Comparison of ENCODE assay signal across 17 mouse cellular contexts in genomic region chr3:94851731-94852130, GRCm38 (mm10). TPM values are rescaled to one million over a fixed set of nuclear protein-coding genes. Genes with fewer than 3 reads are reported as not detected.
DNase-seq lines count a peak whose midpoint lies in the region; ATAC-seq lines count a peak whose summit lies in the region.
"Had no signal": no experiment of that assay in that cellular context is flagged by ENCODE, and none has a peak within 500 bp of the region (broad histone marks: within the 10 kb centered on the region; RNA-seq: fewer than 3 reads in every experiment).

No protein-coding gene starts in this region.

- no peak overlapping the region for H3K4me2 ChIP-seq in heart, embryonic 15.5 days
- no peak overlapping the region for H3K4me2 ChIP-seq in neural tube, embryonic 15.5 days
- H3K4me2 ChIP-seq: forebrain, embryonic 12.5 days; heart, embryonic 11.5 days; neural tube, embryonic 12.5 days had no signal

- ATAC-seq in heart, embryonic 15.5 days (replicated peaks; ENCODE audit: insufficient number of reproducible peaks, insufficient read depth, low FRiP score, low read depth), result no peak
- ATAC-seq in hematopoietic stem cell, adult 5-6 weeks (replicated peaks in 1 of 2; ENCODE audit: insufficient read depth in 1 of 2, low FRiP score in 2 of 2, low TSS enrichment in 1 of 2, low read depth in 1 of 2, poor library complexity in 2 of 2, severe bottlenecking in 2 of 2), result peak; percentile 98 to 99
- no peak for ATAC-seq in neural tube, embryonic 15.5 days (ENCODE audit: low FRiP score)

- H3K9me3 ChIP-seq in heart, embryonic 15.5 days (replicated peaks), result no peaks in the 10 kb centered on the region
- H3K9me3 ChIP-seq in heart, embryonic 10.5 days, result no peaks in the 10 kb centered on the region
- H3K9me3 ChIP-seq in neural tube, embryonic 15.5 days (replicated peaks), result no peaks in the 10 kb centered on the region
- H3K9me3 ChIP-seq: forebrain, embryonic 12.5 days; limb, embryonic 10.5 days; neural tube, embryonic 12.5 days had no signal

- no peak overlapping the region for H3K27ac ChIP-seq in heart, embryonic 15.5 days
- H3K27ac ChIP-seq in heart, embryonic 10.5 days, result no peak overlapping the region
- H3K27ac ChIP-seq in neural tube, embryonic 15.5 days (replicated peaks), result no peak overlapping the region
- H3K27ac ChIP-seq: forebrain, embryonic 12.5 days; limb, embryonic 10.5 days; macrophage; neural tube, embryonic 12.5 days had no signal

- peaks cover 9% of the 10 kb centered on the region; the same call in 1 of the 2 replicates for H3K4me1 ChIP-seq in heart, embryonic 15.5 days (replicated peaks)
- peaks cover 11% of the 10 kb centered on the region; the same call in 1 of the 2 replicates for H3K4me1 ChIP-seq in heart, embryonic 10.5 days
- no peaks in the 10 kb centered on the region for H3K4me1 ChIP-seq in neural tube, embryonic 15.5 days
- H3K4me1 ChIP-seq: neural tube, embryonic 12.5 days had no signal

- peaks cover 29% of the 10 kb centered on the region for H3K36me3 ChIP-seq in heart, embryonic 15.5 days
- peaks cover 30% of the 10 kb centered on the region for H3K36me3 ChIP-seq in heart, embryonic 10.5 days
- H3K36me3 ChIP-seq in neural tube, embryonic 15.5 days, result peaks cover 21% of the 10 kb centered on the region

- no peak for DNase-seq in heart, embryonic 10.5 days (ENCODE audit: low spot score)
- peak; percentile 67 for DNase-seq in CD4-positive helper T cell, adult 2 months (ENCODE audit: low read depth, low spot score)
- peak; percentile 6 to 30 for DNase-seq in thymus, adult 18-20 months
- DNase-seq in frontal cortex, adult 2 months (ENCODE audit: extremely low spot score in 1 of 2, low spot score in 1 of 2), result no peak
- no peak for DNase-seq in retina, embryonic 14.5 days (ENCODE audit: low spot score)
- DNase-seq: adrenal gland, postnatal 25 days; cerebellum, adult 11-12 months; kidney, adult 11 months; right cerebral cortex, postnatal 4 days had no signal

- H3K27me3 ChIP-seq in heart, embryonic 15.5 days, result no peaks in the 10 kb centered on the region
- no peaks in the 10 kb centered on the region for H3K27me3 ChIP-seq in heart, embryonic 10.5 days (ENCODE audit: insufficient read depth, poor library complexity, severe bottlenecking)
- H3K27me3 ChIP-seq in neural tube, embryonic 15.5 days (replicated peaks), result no peaks in the 10 kb centered on the region
- H3K27me3 ChIP-seq: forebrain, embryonic 12.5 days; neural tube, embryonic 12.5 days had no signal

- no peak overlapping the region for H3K4me3 ChIP-seq in heart, embryonic 15.5 days
- no peak overlapping the region for H3K4me3 ChIP-seq in heart, embryonic 10.5 days
- no peak overlapping the region for H3K4me3 ChIP-seq in neural tube, embryonic 15.5 days (replicated peaks)
- H3K4me3 ChIP-seq: forebrain, embryonic 12.5 days; limb, embryonic 10.5 days; neural tube, embryonic 12.5 days had no signal

- WGBS in heart, embryonic 15.5 days, result 51% methylated on average over 3 of the region's 3 CpGs
- 59% methylated on average over 3 of the region's 3 CpGs for WGBS in heart, embryonic 10.5 days
- 79% methylated on average over 3 of the region's 3 CpGs for WGBS in neural tube, embryonic 15.5 days

- H3K9ac ChIP-seq in heart, embryonic 15.5 days, result 0 out of 2 replicates have a peak overlapping the region, but pooled peaks have one; percentile 17
- H3K9ac ChIP-seq in neural tube, embryonic 15.5 days (replicated peaks), result no peak overlapping the region
- H3K9ac ChIP-seq: forebrain, embryonic 12.5 days; neural tube, embryonic 12.5 days had no signal

RNA-seq across cellular contexts. Expression of gene Pogz, which starts 14.4 kb away (rescaled TPM):
- 8.5 and 10.2 TPM in 2 replicates for polyA plus RNA-seq in heart, embryonic 15.5 days (2015; fragmentation: Nextera tagmentation; extraction: Ambion mirVana)
- 11.8 and 13.2 TPM in 2 replicates for polyA plus RNA-seq in heart, embryonic 10.5 days (2016; fragmentation: Nextera tagmentation; extraction: Ambion mirVana)
- total RNA-seq in hematopoietic stem cell, adult 5-6 weeks (2017), result 25.1 and 26.9 TPM in 2 replicates
- polyA plus RNA-seq in frontal cortex, adult 2 months (2012; rRNA removed), result 42.6 and 47.6 TPM in 2 replicates
- polyA plus RNA-seq in neural tube, embryonic 15.5 days (2015; fragmentation: Nextera tagmentation; extraction: Ambion mirVana), result 17.1 and 18.4 TPM in 2 replicates

RNA-seq across cellular contexts. Expression of gene Psmb4, which starts 35.0 kb away (rescaled TPM):
- 223 and 265 TPM in 2 replicates for polyA plus RNA-seq in heart, embryonic 15.5 days (2015; fragmentation: Nextera tagmentation; extraction: Ambion mirVana)
- 305 and 348 TPM in 2 replicates for polyA plus RNA-seq in heart, embryonic 10.5 days (2016; fragmentation: Nextera tagmentation; extraction: Ambion mirVana)
- total RNA-seq in hematopoietic stem cell, adult 5-6 weeks (2017), result 170 and 200 TPM in 2 replicates
- 245 and 253 TPM in 2 replicates for polyA plus RNA-seq in frontal cortex, adult 2 months (2012; rRNA removed)
- polyA plus RNA-seq in neural tube, embryonic 15.5 days (2015; fragmentation: Nextera tagmentation; extraction: Ambion mirVana), result 371 and 373 TPM in 2 replicates

Comparison
In these comparisons a context has a peak if more than half of its experiments do, and no peak if none do; other contexts are left out.
1. ATAC-seq: peak in hematopoietic stem cell, adult 5-6 weeks (2 of 2); none in heart, embryonic 15.5 days (single experiment) and neural tube, embryonic 15.5 days (single experiment).
2. DNase-seq: peak in CD4-positive helper T cell, adult 2 months (single experiment) and thymus, adult 18-20 months (2 of 2); none in heart, embryonic 10.5 days (single experiment), frontal cortex, adult 2 months (0 of 2) and retina, embryonic 14.5 days (single experiment).